Mouse (Mus musculus): ENCODE results near the gene Lep.

Lep gene

DNA sequence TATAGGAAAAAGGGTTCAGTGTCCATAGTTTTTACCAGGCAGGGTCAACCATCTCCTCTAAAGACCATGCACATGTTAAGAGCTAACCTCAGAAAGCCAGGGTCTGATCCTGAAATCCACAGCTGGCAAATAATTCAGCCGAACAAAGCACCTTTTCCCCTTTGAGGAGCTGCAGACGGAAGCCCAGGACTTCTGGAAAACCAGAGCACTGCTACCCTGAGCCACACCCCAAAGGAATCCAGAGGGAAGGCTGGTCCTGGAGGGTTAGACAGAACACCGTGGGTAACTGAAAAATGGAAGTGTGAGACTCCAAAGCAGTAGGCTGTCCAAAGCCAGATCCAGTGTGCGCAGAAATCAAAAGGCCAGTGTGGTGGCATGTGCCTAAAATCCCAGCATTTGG is 58.9 kb downstream of the Lep start:
- no peak for DNase-seq

DNA sequence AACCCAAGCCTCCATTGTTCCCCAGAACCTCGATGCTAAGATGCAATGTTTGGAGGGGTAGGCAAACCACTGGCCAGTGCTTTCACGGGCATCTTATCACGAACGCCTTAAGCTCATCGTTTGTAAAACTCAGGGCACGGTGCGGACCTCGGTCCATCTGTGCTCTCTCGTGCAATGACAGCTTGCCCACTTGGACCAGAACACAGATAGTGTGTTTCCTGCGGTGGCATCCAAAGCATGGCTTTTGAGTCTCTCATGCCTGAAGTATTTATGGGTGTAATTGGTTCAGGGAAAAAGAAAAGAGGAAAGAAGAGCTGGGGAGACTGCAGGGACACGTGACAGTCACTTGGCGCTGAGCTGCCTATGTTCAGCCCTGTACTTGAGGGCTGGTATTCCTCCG is 60.0 kb downstream of the Lep start:
- DNase-seq: no peak
